Mouse (Mus musculus) heart, adult 2 months (tissue): ENCODE measurements around the gene Zfp82. TPM values are rescaled to one million over a fixed set of nuclear protein-coding genes. Genes with fewer than 3 reads are reported as not detected.
A peak's percentile ranks its signal among the peaks of the same experiment; 100 is the strongest.

Source experiments
- DNase-seq, 2 experiments: peaks; one replicate each; pipeline ENCODE4 v3.0.0; 2021
- H3K27ac ChIP-seq: fragments of 200-600 bp; 2 replicates; pipeline ENCODE4 v1.8.1; 2022
- H3K27me3 ChIP-seq: fragments of 200-500 bp; 2 replicates; pipeline ENCODE4 v1.6.1; 2012; ENCODE audit warnings: mild to moderate bottlenecking, low read length, inconsistent platforms, mixed read lengths; ENCODE audit not compliant: control insufficient read depth, insufficient read depth
- H3K36me3 ChIP-seq: fragments of 200-500 bp; 2 replicates; pipeline ENCODE4 v1.6.1; 2012; ENCODE audit warnings: low read length, inconsistent platforms; ENCODE audit not compliant: control insufficient read depth, insufficient read depth
- H3K4me1 ChIP-seq: fragments of 200-500 bp; 2 replicates; pipeline ENCODE4 v1.6.1; 2011; ENCODE audit warnings: low read length; ENCODE audit not compliant: control insufficient read depth, insufficient read depth
- H3K4me3 ChIP-seq: fragments of 200-600 bp; 2 replicates; pipeline ENCODE4 v1.8.1; 2022
- H3K79me2 ChIP-seq: fragments of 200-500 bp; replicated peaks from 2 replicates; pipeline ENCODE4 v1.6.1; 2012; ENCODE audit warnings: mild to moderate bottlenecking, inconsistent platforms, low read length, moderate library complexity, mixed read lengths; ENCODE audit not compliant: control insufficient read depth, insufficient read depth
- H3K9ac ChIP-seq: fragments of 200-500 bp; 2 replicates; pipeline ENCODE4 v1.6.1; 2012; ENCODE audit warnings: low read depth, mild to moderate bottlenecking, control low read depth, inconsistent platforms, low read length, mixed read lengths
- CTCF ChIP-seq: fragments of 200-600 bp; IDR thresholded peaks from 2 replicates; pipeline ENCODE4 v1.8.1; 2022; ENCODE audit warnings: antibody characterized with exemption, mild to moderate bottlenecking, moderate library complexity
- EP300 ChIP-seq: fragments of 200-500 bp; IDR thresholded peaks from 2 replicates; pipeline ENCODE4 v1.6.1; 2011; ENCODE audit warnings: low read depth, low read length, control low read depth; ENCODE audit not compliant: insufficient read depth
- POLR2A ChIP-seq: fragments of 200-500 bp; IDR thresholded peaks from 2 replicates; pipeline ENCODE4 v1.6.1; 2011; ENCODE audit warnings: mild to moderate bottlenecking, low read depth, low read length, control low read depth; ENCODE audit not compliant: insufficient read depth
- WGBS: fragments of 180-500 bp; shearing (Covaris S2); methylation state at CpG from one replicate; pipeline ENCODE4 v1.1.7; 2018; 5-methylcytosine and 5-hydroxymethylcytosine counted together
- intact Hi-C: fragments of 180-260 bp; cut with DNase I; formaldehyde crosslinking; loops from one replicate; pipeline ENCODE4 v1.15.1; 2025
- polyA plus RNA-seq: library from polyadenylated mRNA; depleted of rRNA; stranded (reverse); fragments of >200 nt; gene quantifications from 2 replicates; pipeline ENCODE4 v1.2.3, GENCODE M21; 2012
- total RNA-seq, 2 experiments: library from RNA; stranded (reverse); gene quantifications; 2 replicates each; pipeline ENCODE4 v1.2.3; 2021

The Zfp82 gene
- total and polyA plus RNA-seq, 3 experiments: 0.74 to 2.8 (median 1.3) TPM

DNA sequence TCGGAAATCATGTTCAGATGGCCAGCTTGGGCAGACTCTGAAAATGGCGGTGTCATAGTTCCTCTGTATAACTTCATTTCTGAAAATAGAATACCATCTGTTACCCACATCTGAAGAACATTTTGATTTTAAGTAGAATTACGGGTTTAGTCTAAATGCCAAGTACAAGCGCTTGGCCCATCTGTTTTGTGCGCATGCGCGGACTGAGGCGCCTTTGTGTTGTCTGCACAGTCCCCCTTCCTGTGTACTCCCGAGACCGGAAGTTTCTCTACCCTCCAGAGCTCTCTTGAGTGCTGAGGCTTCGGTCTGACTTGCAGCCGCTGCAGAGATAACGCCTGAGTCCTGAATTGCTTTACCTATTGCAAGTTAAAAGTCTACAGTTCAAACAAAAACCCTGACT is 26.6 kb upstream of the Zfp82 start:
- no peaks in the 10 kb centered on the region for H3K27me3 ChIP-seq
- TF ChIP-seq CTCF: no peak
- TF ChIP-seq POLR2A: no peak
- no peak for TF ChIP-seq EP300
- H3K4me1 ChIP-seq: peaks cover 1% of the 10 kb centered on the region; the same call in 1 of the 2 replicates
- WGBS: 76% methylated on average over 13 of the region's 13 CpGs
- DNase-seq: peak; percentile 41 to 45
- 0 out of 2 replicates have a peak overlapping the region, but pooled peaks have one; percentile 1 for H3K4me3 ChIP-seq
- peak overlapping the region; percentile 36 for H3K27ac ChIP-seq
- no peak overlapping the region for H3K9ac ChIP-seq
- H3K36me3 ChIP-seq: peaks cover 4% of the 10 kb centered on the region
- peaks cover 2% of the 10 kb centered on the region; the same call in 1 of the 2 replicates for H3K79me2 ChIP-seq
- intact Hi-C loops: no loop called here

DNA sequence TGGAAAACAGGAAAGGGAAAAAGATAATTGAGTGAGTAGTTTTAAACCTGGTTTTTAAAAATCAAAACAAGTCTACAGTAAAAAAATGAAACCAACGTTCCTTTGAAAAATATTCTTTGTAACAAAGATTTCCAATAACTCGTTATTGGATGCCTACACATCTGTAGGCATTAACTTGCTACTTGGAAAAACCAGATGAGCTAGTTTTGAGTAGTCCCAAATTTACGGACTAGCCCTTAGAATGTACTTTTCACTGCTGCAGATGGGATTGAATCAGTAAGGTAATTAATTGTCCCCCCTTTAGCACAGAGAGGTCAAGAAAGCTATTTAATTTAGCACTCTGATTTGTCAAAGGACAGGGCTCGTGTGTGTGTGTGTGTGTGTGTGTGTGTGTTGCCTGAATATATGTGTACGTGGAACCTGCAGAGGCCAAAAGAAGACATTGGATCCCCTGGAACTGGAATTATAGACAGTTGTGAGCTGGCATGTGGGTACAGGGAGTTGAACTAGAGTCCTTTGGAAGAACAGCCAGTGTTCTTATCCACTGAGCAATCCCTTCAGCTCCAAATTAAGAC is 22.9 kb upstream of the Zfp82 start:
- Histone ChIP-seq H3K27me3 (no peaks in the 10 kb centered on the region), H3K36me3 (peaks cover 2% of the 10 kb centered on the region), H3K79me2 (peaks cover 2% of the 10 kb centered on the region; the same call in 1 of the 2 replicates), H3K4me3 (peak overlapping the region; percentile 63), H3K27ac (peak overlapping the region; percentile 96), H3K9ac (no peak overlapping the region; the same call in 1 of the 2 replicates), H3K4me1 (peaks cover 3% of the 10 kb centered on the region)
- WGBS: 3% methylated on average over 5 of the region's 5 CpGs
- no peak for TF ChIP-seq EP300
- intact Hi-C loops: loop anchor here (1.0 to 2.0 kb wide), 2 partner anchors 25 to 75 kb away; partner anchors contain the start of gene Zfp382
- DNase-seq: no peak

DNA sequence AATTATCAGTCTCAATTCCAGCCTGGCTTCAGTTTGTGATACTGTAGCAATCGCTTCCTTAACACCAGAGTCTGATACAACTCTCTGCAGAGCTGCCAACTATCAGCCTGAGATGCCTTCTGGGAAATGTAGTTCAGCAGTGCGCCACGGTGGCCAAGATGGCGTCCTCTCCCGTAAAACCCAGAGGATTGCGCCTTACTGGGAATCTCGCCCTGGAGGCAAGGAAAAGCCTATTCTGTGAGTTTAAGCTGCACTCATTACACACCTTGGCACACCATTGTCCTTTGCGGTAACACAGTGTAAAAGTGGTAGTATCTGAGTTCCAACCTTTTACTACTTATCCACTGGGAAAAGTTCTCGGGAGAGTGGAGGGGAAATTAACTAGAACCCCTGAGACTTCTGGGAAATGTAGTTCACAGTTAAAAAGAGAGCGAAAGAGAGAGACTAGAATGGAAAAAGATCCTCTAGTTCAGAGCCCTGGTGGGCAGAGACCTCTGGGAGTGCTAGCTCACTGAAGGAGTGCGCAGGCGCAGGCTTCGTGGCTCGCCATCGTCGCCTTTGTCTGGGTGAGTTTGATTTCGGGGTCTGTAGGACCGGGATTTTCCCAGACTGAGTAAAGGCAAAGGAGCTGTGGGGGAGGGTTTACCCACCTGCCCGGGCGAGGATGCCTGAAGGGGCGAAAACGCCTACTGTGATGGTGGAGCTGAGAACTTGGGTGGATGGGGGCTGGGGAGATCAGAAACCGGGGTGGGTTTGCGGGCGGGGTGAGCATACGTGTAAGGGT is 22.1 kb upstream of the Zfp82 start, which contains the start of gene Zfp260:
Zfp260 (plus strand) TSS at position 132 of the 784 bp plus-strand sequence.
- DNase-seq: peak; percentile 90 to 93
- intact Hi-C loops: loop anchor here (1.0 to 5.0 kb wide), 2 partner anchors 75 to 188 kb away; partner anchors contain the start of genes Zfp27 and Zfp383
- peak within 1 kb of the TSS; percentile 96 for H3K27ac ChIP-seq
- H3K27me3 ChIP-seq: no peaks in the 10 kb centered on the region
- H3K9ac ChIP-seq: peak within 1 kb of the TSS; percentile 81
- H3K4me3 ChIP-seq: peak within 1 kb of the TSS; percentile 63
- peaks cover 2% of the 10 kb centered on the region; the same call in 1 of the 2 replicates for H3K79me2 ChIP-seq
- WGBS: under 1% methylated on average over 26 of the region's 26 CpGs
- H3K36me3 ChIP-seq: peaks cover 1% of the 10 kb centered on the region
- TF ChIP-seq CTCF (peak; percentile 45), EP300 (peak; percentile 42; the same call in 1 of the 2 replicates), POLR2A (peak; percentile 90)
- peaks cover 3% of the 10 kb centered on the region for H3K4me1 ChIP-seq

DNA sequence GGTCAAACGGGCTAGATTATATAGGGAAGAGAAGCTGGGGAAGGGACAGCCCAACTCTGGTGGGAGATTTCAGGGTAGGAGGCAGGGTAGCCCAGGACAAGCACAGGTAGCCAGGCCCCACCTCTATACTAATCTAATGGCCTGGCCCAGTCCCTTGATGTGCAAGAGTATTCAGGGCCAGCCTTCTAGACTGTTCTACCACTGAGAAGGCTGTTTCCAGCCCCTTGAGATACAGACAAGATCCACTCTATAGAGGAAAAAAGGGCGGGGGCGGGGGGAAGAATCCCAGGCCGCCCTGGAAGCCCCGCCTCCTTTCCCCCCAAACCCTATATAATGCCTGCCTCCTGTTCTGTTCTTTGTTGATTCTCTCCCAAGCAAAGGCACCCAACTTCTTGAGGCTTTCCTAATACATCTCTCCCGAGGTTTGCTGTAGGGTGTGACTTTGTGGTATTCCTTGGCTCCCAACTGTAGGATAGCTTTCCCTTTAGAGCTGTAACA is 21.3 kb upstream of the Zfp82 start:
- peaks cover 5% of the 10 kb centered on the region for H3K4me1 ChIP-seq
- peak overlapping the region; percentile 96 for H3K27ac ChIP-seq
- 73% methylated on average over 6 of the region's 6 CpGs for WGBS
- no peak overlapping the region for H3K9ac ChIP-seq
- peaks cover 2% of the 10 kb centered on the region; the same call in 1 of the 2 replicates for H3K79me2 ChIP-seq
- intact Hi-C loops: loop anchor here (5.0 kb wide), 1 partner anchor 187 kb away; the partner anchor contains the start of genes Zfp27 and Zfp383
- H3K4me3 ChIP-seq: peak overlapping the region; percentile 63; the same call in 1 of the 2 replicates
- H3K36me3 ChIP-seq: no peaks in the 10 kb centered on the region
- TF ChIP-seq POLR2A: no peak
- no peak for TF ChIP-seq EP300
- TF ChIP-seq CTCF: no peak
- no peak for DNase-seq
- no peaks in the 10 kb centered on the region for H3K27me3 ChIP-seq

DNA sequence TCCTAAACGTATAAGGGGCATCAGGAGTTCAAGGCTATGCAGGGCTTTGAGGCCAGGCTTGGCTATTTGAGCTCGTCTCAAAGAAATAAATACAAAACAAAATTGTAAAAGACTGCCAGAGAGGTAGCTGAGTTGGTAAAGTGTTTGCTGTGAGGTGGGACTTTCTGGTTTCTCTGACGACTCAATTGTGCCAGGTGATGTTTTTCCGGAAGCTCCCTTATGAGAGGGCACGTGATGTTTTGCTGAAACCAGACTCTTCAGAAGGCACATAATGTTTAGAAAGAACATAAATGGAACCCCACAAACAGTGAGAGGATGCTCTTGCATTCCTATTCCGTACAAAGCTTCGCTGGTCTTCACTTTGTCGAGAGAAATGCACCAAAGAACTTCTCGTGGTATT is 20.0 kb upstream of the Zfp82 start:
- DNase-seq: no peak
- Histone ChIP-seq H3K4me3 (no peak overlapping the region), H3K36me3 (no peaks in the 10 kb centered on the region), H3K27me3 (no peaks in the 10 kb centered on the region), H3K9ac (no peak overlapping the region), H3K27ac (no peak overlapping the region), H3K4me1 (peaks cover 5% of the 10 kb centered on the region), H3K79me2 (no peaks in the 10 kb centered on the region; the same call in 1 of the 2 replicates)
- WGBS: 81% methylated on average over 9 of the region's 9 CpGs
- intact Hi-C loops: loop anchor here (5.0 kb wide), 1 partner anchor 185 kb away; the partner anchor contains the start of genes Zfp27 and Zfp383
- TF ChIP-seq CTCF (no peak), POLR2A (no peak), EP300 (no peak)
